Mouse (Mus musculus) right cerebral cortex, postnatal 36 days (tissue): Measurements from ENCODE around the gene Dact3.

Experiments used
- DNase-seq, 2 experiments: peaks; one replicate each; pipeline ENCODE4 v3.0.0; 2022; ENCODE audit warnings: low spot score in 2 of 2, mixed read lengths in 1 of 2

The Dact3 gene

GRCm38 (mm10) chr7:16892352-16892730, 17.2 kb downstream of the Dact3 start:
- no peak for DNase-seq

- DNase-seq, result no peak
Observed at GRCm38 (mm10) chr7:16893612-16894011, 18.5 kb downstream of the Dact3 start.

GRCm38 (mm10) chr7:16894279-16894678, 19.2 kb downstream of the Dact3 start:
- no peak for DNase-seq

GRCm38 (mm10) chr7:16895000-16895399, 19.9 kb downstream of the Dact3 start:
- DNase-seq, result no peak

GRCm38 (mm10) chr7:16895511-16895910, 20.4 kb downstream of the Dact3 start:
- DNase-seq, result no peak

GRCm38 (mm10) chr7:16900526-16900925, 25.4 kb downstream of the Dact3 start:
- no peak for DNase-seq

GRCm38 (mm10) chr7:16903439-16903955, 28.4 kb downstream of the Dact3 start:
- no peak for DNase-seq

GRCm38 (mm10) chr7:16904120-16904675, 29.1 kb downstream of the Dact3 start:
- DNase-seq, result no peak

GRCm38 (mm10) chr7:16905491-16906021, 30.4 kb downstream of the Dact3 start:
- DNase-seq, result no peak

- DNase-seq, result no peak
Observed at GRCm38 (mm10) chr7:16906281-16906680, 31.2 kb downstream of the Dact3 start, which contains the start of gene Ptgir. Gene Ptgir, plus strand, starts transcription at chr7:16906490.

GRCm38 (mm10) chr7:16906889-16907559, 31.9 kb downstream of the Dact3 start:
- DNase-seq, result no peak

- no peak for DNase-seq
Observed at GRCm38 (mm10) chr7:16907842-16908241, 32.7 kb downstream of the Dact3 start.

GRCm38 (mm10) chr7:16908367-16908766, 33.2 kb downstream of the Dact3 start:
- DNase-seq, result no peak

GRCm38 (mm10) chr7:16908859-16909258, 33.7 kb downstream of the Dact3 start:
- DNase-seq, result no peak

GRCm38 (mm10) chr7:16909909-16910308, 34.8 kb downstream of the Dact3 start:
- DNase-seq, result no peak

- no peak for DNase-seq
Observed at GRCm38 (mm10) chr7:16911904-16912303, 36.8 kb downstream of the Dact3 start.

GRCm38 (mm10) chr7:16912360-16912759, 37.2 kb downstream of the Dact3 start:
- no peak for DNase-seq

- DNase-seq, result no peak
Observed at GRCm38 (mm10) chr7:16913806-16914452, 38.8 kb downstream of the Dact3 start.

GRCm38 (mm10) chr7:16914453-16915343, 39.6 kb downstream of the Dact3 start:
- DNase-seq, result no peak

- DNase-seq, result no peak
Observed at GRCm38 (mm10) chr7:16915461-16916340, 40.6 kb downstream of the Dact3 start.
